Mouse (Mus musculus) forebrain, embryonic 15.5 days (tissue): ENCODE measurements around the gene Adam22. TPM values are rescaled to one million over a fixed set of nuclear protein-coding genes. Genes with fewer than 3 reads are reported as not detected.
"Not testable (repeated sequence)": the region's sequence is repeated elsewhere in the genome, so short reads cannot be mapped to it uniquely, and the experiment has no call there.

Experiments used
- ATAC-seq: fragments of 200-750 bp; cut with Nextera tagmentation; replicated peaks from 2 replicates; pipeline ENCODE4 v1.8.0; 2017; ENCODE audit warnings: mild to moderate bottlenecking, moderate TSS enrichment, moderate library complexity
- H3K27ac ChIP-seq: fragments of 300-500 bp; sonication (generic); replicated peaks from 2 replicates; pipeline ENCODE4 v1.5.1; 2015; ENCODE audit warnings: mild to moderate bottlenecking, inconsistent platforms
- H3K27me3 ChIP-seq: fragments of 300-500 bp; sonication (generic); 2 replicates; pipeline ENCODE4 v1.6.1; 2015; ENCODE audit warnings: inconsistent platforms
- H3K36me3 ChIP-seq: fragments of 300-500 bp; sonication (generic); 2 replicates; pipeline ENCODE4 v1.6.1; 2015; ENCODE audit warnings: mild to moderate bottlenecking, inconsistent platforms
- H3K4me1 ChIP-seq: fragments of 300-500 bp; sonication (generic); 2 replicates; pipeline ENCODE4 v1.6.1; 2015; ENCODE audit warnings: inconsistent platforms
- H3K4me2 ChIP-seq: fragments of 300-500 bp; sonication (generic); replicated peaks from 2 replicates; pipeline ENCODE4 v1.6.1; 2015; ENCODE audit warnings: mild to moderate bottlenecking, inconsistent platforms
- H3K4me3 ChIP-seq: fragments of 300-500 bp; sonication (generic); 2 replicates; pipeline ENCODE4 v1.5.1; 2015; ENCODE audit warnings: mild to moderate bottlenecking, inconsistent platforms
- H3K9ac ChIP-seq: fragments of 300-500 bp; sonication (generic); replicated peaks from 2 replicates; pipeline ENCODE4 v1.6.1; 2015; ENCODE audit warnings: mild to moderate bottlenecking, inconsistent platforms
- H3K9me3 ChIP-seq: fragments of 300-500 bp; sonication (generic); 2 replicates; pipeline ENCODE4 v1.6.1; 2016; ENCODE audit warnings: inconsistent platforms
- WGBS: fragments of 180-500 bp; shearing (Covaris S2); methylation state at CpG from one replicate; pipeline ENCODE4 v1.1.7; 2015; ENCODE audit warnings: mixed read lengths; 5-methylcytosine and 5-hydroxymethylcytosine counted together
- polyA plus RNA-seq: library from polyadenylated mRNA; unstranded; fragments of >200 nt; fragmentation: Nextera tagmentation; extraction: Ambion mirVana; gene quantifications from 2 replicates; pipeline ENCODE4 v1.2.1, GENCODE M21; 2015

Gene Adam22
- polyA plus RNA-seq, 1 experiment from 2014 or later: 41.4 TPM

DNA sequence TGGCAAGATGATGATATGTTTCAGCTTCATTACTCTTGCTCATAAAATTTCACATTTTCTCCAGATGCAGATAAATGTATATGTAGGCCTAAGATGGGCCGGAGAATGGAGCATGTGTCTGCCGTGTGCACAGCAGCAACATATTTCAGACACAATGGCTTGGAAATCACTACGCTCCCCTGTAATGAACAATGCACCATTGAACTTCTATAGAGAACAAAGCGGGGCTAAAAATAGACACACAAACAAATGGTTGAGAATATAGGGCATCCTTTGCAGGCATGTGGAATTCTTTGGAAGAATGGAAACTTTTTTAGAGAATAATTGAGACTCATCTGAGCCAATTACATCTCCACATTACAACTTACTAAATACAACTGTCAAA, 143.6 kb downstream of the Adam22 start:
- no peak overlapping the region for H3K4me2 ChIP-seq
- H3K9me3 ChIP-seq: no peaks in the 10 kb centered on the region
- no peak overlapping the region for H3K4me3 ChIP-seq
- ATAC-seq: peak; percentile 51
- peak overlapping the region; percentile 43 for H3K27ac ChIP-seq
- no peaks in the 10 kb centered on the region for H3K27me3 ChIP-seq
- peaks cover 7% of the 10 kb centered on the region; the same call in 1 of the 2 replicates for H3K4me1 ChIP-seq
- H3K36me3 ChIP-seq: no peaks in the 10 kb centered on the region
- WGBS: 57% methylated on average over 4 of the region's 4 CpGs
- no peak overlapping the region for H3K9ac ChIP-seq

DNA sequence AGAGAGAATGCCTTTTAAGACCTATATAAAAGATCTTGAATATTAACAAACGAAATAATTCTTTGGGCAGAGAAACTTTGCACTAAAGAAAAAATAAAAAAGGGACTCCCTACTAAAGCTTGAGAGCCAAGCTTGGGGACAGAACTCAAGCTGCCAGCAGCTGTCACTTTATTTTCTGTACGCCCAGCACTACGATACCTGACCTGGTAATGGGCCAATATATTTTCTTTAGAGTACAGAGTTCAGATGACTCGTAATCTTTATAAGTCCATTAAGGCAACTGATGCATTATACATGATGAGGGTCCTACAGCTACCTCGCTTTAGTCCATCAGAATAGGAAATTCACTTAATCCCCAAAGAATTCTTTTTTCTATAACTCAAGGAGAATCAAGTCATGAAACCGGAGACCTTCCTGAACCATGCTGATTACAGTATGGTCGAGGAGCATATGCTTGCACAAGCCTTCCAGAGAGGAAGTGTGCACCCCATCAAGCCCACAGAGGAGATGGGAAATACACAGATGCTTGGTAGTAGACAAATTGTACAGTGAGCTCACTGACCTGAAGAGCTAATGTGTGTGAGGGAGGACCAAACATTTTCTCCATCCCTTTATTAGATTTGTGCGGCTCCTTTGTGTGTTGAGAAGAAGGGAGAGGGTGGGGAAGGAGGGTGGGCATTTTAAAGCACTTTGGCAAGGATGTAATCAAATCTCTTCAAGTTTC, 144.2 kb downstream of the Adam22 start:
- peak overlapping the region; percentile 43 for H3K27ac ChIP-seq

DNA sequence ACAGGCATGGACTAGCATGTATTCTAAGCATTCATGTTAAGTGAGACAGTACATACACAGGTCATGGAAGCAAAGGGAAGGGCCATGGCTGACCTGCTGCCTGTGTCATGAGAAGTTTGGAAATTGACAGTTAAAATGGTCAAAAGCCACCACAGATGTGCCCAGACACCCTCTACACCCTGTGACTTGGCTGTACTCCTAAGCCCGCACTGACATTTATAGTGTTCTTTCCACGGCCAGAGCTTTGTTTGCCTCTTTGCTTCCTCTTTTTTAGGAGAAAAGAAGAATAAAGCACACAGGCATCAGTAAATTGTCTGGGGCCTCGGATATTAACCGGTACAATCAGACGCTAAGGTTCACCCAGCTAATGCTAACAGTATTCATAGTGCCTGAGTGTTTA, 146.3 kb downstream of the Adam22 start:
- Histone ChIP-seq H3K4me1 (peaks cover 7% of the 10 kb centered on the region; the same call in 1 of the 2 replicates), H3K27ac (no peak overlapping the region), H3K4me3 (no peak overlapping the region), H3K27me3 (no peaks in the 10 kb centered on the region), H3K9me3 (no peaks in the 10 kb centered on the region), H3K4me2 (no peak overlapping the region), H3K9ac (no peak overlapping the region), H3K36me3 (no peaks in the 10 kb centered on the region)
- WGBS: 89% methylated on average over 5 of the region's 5 CpGs
- no peak for ATAC-seq

More for the DNA sequence above, 144.2 kb downstream of the Adam22 start:
- whole genome bisulfite sequencing: 73% methylated on average over 8 of the region's 8 CpGs
- H3K4me2 ChIP-seq: no peak overlapping the region
- ATAC-seq: peak; percentile 30; the same call in 1 of the 2 replicates
- H3K9ac ChIP-seq: no peak overlapping the region
- peaks cover 7% of the 10 kb centered on the region; the same call in 1 of the 2 replicates for H3K4me1 ChIP-seq
- no peaks in the 10 kb centered on the region for H3K27me3 ChIP-seq
- H3K9me3 ChIP-seq: no peaks in the 10 kb centered on the region
- no peaks in the 10 kb centered on the region for H3K36me3 ChIP-seq
- H3K4me3 ChIP-seq: no peak overlapping the region

DNA sequence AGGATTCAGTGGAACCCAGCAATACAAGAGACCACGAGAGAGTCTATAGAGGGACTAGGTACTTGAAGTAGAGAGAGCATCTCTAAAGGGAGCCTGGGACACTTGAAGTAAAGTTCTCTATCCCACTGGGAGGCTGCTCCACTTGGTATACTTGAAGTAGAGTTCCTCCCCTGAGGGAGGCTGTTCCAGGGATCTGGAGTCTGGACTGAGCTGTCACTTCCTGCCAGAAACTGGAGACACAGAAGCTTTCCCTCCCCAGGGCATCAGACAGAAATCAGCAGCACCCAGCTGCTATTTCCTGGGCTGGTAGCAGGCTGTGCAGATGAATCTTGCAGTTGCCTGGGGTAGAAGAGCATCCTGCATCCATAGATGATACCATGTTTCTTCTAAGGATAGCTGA, 152.1 kb downstream of the Adam22 start:
- Histone ChIP-seq H3K4me1 (no peaks in the 10 kb centered on the region), H3K27me3 (no peaks in the 10 kb centered on the region), H3K9me3 (no peaks in the 10 kb centered on the region), H3K4me3 (no peak overlapping the region), H3K36me3 (no peaks in the 10 kb centered on the region), H3K9ac (no peak overlapping the region), H3K4me2 (no peak overlapping the region), H3K27ac (no peak overlapping the region)
- ATAC-seq: no peak
- 74% methylated on average over 1 of the region's 1 CpGs for WGBS

DNA sequence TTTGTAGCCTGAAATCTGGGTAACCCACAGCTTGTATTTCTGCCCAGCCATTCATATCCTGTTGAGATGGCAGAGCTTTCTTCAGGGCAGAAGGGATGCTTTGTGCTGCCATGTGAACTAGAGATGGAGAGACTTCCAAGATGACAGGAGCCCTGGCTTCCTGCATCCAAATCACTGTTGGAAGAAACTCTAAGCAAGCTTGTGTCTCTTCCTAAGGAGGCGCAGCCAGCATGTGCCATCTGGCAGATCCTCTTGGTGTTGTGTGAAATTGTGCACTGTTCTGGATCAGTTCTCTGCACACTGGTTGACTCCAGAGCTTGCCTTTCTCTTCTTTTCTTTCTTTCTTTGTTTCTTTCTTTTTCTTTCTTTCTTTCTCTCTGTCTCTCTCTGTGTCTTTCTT, 183.0 kb downstream of the Adam22 start:
- not testable (repeated sequence) for H3K27ac ChIP-seq, ATAC-seq, H3K4me1 ChIP-seq, H3K36me3 ChIP-seq, H3K4me3 ChIP-seq, H3K9me3 ChIP-seq, H3K27me3 ChIP-seq, H3K9ac ChIP-seq, H3K4me2 ChIP-seq
- 92% methylated on average over 1 of the region's 1 CpGs for WGBS

DNA sequence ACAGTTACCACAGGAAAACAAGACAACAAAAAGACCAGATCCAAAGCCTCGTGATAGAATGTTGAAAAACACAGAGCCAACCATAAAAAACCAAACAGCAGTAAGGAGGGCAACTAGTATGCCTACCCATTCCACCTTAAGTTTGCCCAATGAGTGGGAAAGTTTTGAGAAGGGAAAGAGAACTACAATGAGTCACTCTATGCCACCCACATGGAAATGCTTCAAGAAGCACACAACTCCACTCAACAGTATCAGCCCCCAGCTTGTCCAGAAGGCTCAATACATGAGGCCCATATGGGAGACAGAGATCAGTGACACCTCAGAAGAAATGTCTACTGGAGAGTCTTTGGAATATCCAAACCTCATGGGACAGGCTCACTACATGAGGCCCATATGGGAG, 187.3 kb downstream of the Adam22 start:
- Histone ChIP-seq H3K9me3 (no peaks in the 10 kb centered on the region), H3K36me3 (no peaks in the 10 kb centered on the region), H3K4me3 (no peak overlapping the region), H3K9ac (no peak overlapping the region), H3K27ac (no peak overlapping the region), H3K27me3 (no peaks in the 10 kb centered on the region), H3K4me2 (no peak overlapping the region), H3K4me1 (no peaks in the 10 kb centered on the region)
- WGBS: 79% methylated on average over 1 of the region's 1 CpGs
- ATAC-seq: no peak

DNA sequence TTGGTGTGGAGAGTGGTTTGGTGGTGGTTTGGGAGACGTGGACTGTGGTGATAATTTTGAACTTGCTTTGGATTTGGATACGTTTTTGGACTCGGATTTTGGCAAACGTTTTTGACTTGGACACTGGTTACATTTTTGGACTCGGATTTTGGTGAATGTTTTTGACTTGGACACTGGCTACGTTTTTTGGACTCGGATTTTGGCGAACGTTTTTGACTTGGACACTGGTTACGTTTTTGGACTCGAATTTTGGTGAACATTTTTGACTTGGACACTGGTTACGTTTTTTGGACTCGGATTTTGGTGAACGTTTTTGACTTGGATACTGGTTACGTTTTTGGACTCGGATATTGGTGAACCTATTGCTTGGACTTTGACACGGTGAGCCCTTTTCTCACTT, 189.8 kb downstream of the Adam22 start:
- no peak for ATAC-seq
- H3K4me2 ChIP-seq: no peak overlapping the region
- no peak overlapping the region for H3K27ac ChIP-seq
- H3K4me1 ChIP-seq: no peaks in the 10 kb centered on the region
- H3K9ac ChIP-seq: no peak overlapping the region
- no peak overlapping the region for H3K4me3 ChIP-seq
- H3K36me3 ChIP-seq: no peaks in the 10 kb centered on the region
- H3K9me3 ChIP-seq: no peaks in the 10 kb centered on the region
- no peaks in the 10 kb centered on the region for H3K27me3 ChIP-seq
- 92% methylated on average over 17 of the region's 17 CpGs for WGBS

DNA sequence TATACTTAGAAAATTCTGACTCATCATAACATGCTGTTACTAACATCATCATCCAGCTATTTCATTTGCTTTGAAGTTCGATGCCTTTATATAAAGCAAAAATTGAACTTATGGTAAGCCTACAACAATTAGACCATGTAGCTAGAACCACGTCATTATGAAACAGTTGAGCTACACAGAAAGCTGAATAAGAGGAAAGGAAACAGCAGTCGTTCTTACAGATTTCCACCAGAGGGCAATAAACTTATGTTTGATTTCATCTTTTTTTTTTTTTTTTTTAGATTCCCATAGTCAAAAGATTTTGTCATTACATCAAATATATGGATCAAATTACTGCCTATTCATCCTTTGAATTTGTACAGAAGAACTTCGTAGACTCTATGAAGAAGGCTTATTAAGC, 203.2 kb downstream of the Adam22 start:
- WGBS: 42% methylated on average over 4 of the region's 4 CpGs
- no peak overlapping the region for H3K4me3 ChIP-seq
- H3K36me3 ChIP-seq: no peaks in the 10 kb centered on the region
- no peak overlapping the region for H3K9ac ChIP-seq
- no peaks in the 10 kb centered on the region for H3K9me3 ChIP-seq
- H3K4me1 ChIP-seq: no peaks in the 10 kb centered on the region
- no peaks in the 10 kb centered on the region for H3K27me3 ChIP-seq
- ATAC-seq: 0 out of 2 replicates have a peak, but pooled peaks have one; percentile 53
- H3K4me2 ChIP-seq: no peak overlapping the region
- no peak overlapping the region for H3K27ac ChIP-seq

DNA sequence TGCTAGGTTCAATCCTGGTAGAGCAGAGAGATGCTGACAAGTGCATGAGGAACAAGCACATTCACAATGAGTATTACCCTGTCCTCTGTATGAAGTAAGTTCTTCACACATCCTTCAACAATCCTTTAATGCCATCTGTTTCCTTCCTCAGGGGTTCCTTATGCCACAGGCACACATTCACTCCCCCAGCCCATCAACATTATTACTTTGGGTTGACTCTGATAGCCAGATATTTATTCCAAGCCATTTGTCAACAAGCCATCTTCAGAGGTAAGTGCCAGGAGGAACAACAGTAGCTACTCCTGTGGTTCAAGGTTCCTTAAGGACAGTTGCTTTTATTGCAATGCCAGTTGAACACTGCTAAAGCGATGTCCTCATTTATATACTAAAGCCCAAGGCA, 216.3 kb downstream of the Adam22 start:
- Histone ChIP-seq H3K4me2 (no peak overlapping the region), H3K9me3 (no peaks in the 10 kb centered on the region), H3K4me1 (no peaks in the 10 kb centered on the region), H3K36me3 (no peaks in the 10 kb centered on the region), H3K27me3 (no peaks in the 10 kb centered on the region), H3K9ac (no peak overlapping the region), H3K4me3 (no peak overlapping the region), H3K27ac (no peak overlapping the region)
- WGBS: 90% methylated on average over 1 of the region's 1 CpGs
- 0 out of 2 replicates have a peak, but pooled peaks have one; percentile 24 for ATAC-seq

DNA sequence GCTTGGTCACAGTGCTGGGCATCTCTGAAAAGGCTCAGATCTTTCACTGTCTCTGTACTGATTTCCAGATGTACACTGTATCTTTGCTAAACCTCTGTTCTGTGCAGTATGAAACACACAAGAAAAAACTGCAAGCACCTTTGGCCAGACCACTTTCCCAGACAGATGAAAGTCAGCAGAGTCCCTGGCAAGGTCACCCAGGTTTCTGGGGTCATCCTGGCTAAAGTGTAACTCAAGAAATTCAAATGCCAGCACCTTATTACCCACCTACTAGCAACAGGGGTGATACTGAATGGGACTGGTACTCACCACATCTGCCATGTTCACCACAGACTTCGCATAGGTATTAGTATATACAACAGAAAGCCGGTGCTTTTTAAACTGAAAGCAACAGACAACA, 221.8 kb downstream of the Adam22 start:
- Histone ChIP-seq H3K27me3 (no peaks in the 10 kb centered on the region), H3K4me2 (no peak overlapping the region), H3K9me3 (no peaks in the 10 kb centered on the region), H3K9ac (no peak overlapping the region), H3K27ac (no peak overlapping the region), H3K36me3 (no peaks in the 10 kb centered on the region), H3K4me3 (no peak overlapping the region), H3K4me1 (peaks cover 9% of the 10 kb centered on the region; the same call in 1 of the 2 replicates)
- 94% methylated on average over 2 of the region's 2 CpGs for WGBS
- ATAC-seq: no peak

DNA sequence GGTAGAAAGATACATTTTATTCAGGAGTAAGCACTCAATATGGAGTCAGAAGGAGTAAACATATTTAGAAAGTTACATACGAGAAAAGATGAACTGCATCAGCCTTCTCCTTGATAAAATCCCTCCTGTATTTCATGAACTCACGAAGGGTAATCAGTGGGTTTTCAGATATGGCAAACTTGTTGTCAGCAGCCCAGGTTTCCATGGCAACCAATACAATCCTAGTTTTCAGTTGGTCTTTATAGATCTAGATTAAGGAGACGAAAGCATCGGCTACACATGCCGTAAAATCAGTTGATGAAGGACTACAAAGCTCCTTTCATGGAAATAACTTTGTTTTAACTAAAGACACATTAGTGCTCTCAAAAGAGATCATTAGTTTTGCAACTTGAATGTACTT, 222.5 kb downstream of the Adam22 start:
- H3K4me2 ChIP-seq: no peak overlapping the region
- no peaks in the 10 kb centered on the region for H3K27me3 ChIP-seq
- H3K27ac ChIP-seq: no peak overlapping the region
- no peak overlapping the region for H3K4me3 ChIP-seq
- H3K9me3 ChIP-seq: no peaks in the 10 kb centered on the region
- WGBS: 5% methylated on average over 5 of the region's 5 CpGs
- 0 out of 2 replicates have a peak, but pooled peaks have one; percentile 24 for ATAC-seq
- no peak overlapping the region for H3K9ac ChIP-seq
- H3K4me1 ChIP-seq: peaks cover 9% of the 10 kb centered on the region; the same call in 1 of the 2 replicates
- no peaks in the 10 kb centered on the region for H3K36me3 ChIP-seq

DNA sequence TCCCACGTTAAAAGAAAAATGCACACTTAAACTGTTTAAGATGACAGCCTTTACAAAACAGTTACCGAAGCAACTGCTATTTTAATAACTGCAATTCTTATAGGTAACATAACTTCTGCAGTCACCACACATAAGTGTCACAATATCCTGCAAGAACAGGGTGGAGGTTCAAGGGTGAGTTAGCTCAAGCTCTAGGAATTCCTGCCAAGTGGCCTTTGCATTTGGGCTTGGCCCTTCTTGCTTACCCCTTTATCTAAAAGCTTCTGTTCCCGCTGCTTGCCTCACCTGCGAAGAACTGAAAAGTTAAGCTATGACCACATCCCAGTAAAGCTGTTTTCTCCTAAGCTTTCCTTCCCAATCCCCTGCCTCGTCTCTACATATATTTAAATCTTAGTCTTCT, 235.4 kb downstream of the Adam22 start:
- no peak for ATAC-seq
- WGBS: 83% methylated on average over 5 of the region's 5 CpGs
- no peaks in the 10 kb centered on the region for H3K27me3 ChIP-seq

DNA sequence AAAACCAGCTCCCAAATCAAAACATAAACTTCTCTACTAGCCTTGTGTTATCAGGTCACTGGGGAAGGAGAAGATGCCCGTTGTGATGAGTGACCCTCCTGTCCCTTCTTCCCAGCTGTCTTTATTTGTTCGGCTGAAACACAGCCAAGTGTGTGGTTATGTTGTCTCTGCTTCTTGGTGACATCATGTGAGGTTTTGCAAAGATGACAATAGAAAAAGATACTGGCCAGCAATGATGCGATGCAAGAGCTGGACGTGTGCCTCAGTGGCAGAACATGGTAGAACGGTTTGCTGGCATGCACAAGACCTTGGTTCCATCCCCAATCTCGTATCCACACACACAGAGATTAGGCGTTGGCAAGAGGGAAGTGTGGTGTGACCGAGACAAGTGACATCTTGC, 236.0 kb downstream of the Adam22 start:
- Histone ChIP-seq H3K27ac (no peak overlapping the region), H3K27me3 (no peaks in the 10 kb centered on the region), H3K4me3 (no peak overlapping the region), H3K4me2 (no peak overlapping the region), H3K9ac (no peak overlapping the region), H3K36me3 (peaks cover 17% of the 10 kb centered on the region), H3K9me3 (no peaks in the 10 kb centered on the region), H3K4me1 (no peaks in the 10 kb centered on the region)
- ATAC-seq: no peak
- WGBS: 81% methylated on average over 8 of the region's 8 CpGs

More for the DNA sequence above, 235.4 kb downstream of the Adam22 start:
- Histone ChIP-seq H3K36me3 (peaks cover 17% of the 10 kb centered on the region; the same call in 1 of the 2 replicates), H3K4me3 (no peak overlapping the region), H3K4me1 (no peaks in the 10 kb centered on the region), H3K9me3 (no peaks in the 10 kb centered on the region), H3K4me2 (no peak overlapping the region), H3K27ac (no peak overlapping the region), H3K9ac (no peak overlapping the region)
